Mouse (Mus musculus) midbrain, embryonic 15.5 days (tissue): ENCODE data around the gene Igfbp1. TPM values are rescaled to one million over a fixed set of nuclear protein-coding genes. Genes with fewer than 3 reads are reported as not detected.
"Not testable (repeated sequence)": the region's sequence is repeated elsewhere in the genome, so short reads cannot be mapped to it uniquely, and the experiment has no call there.

Experiments
- ATAC-seq: fragments of 200-750 bp; cut with Nextera tagmentation; replicated peaks from 2 replicates; pipeline ENCODE4 v1.8.0; 2017; ENCODE audit warnings: moderate TSS enrichment
- H3K27ac ChIP-seq: fragments of 300-500 bp; sonication (generic); 2 replicates; pipeline ENCODE4 v1.5.1; 2015; ENCODE audit warnings: mild to moderate bottlenecking, inconsistent platforms
- H3K27me3 ChIP-seq: fragments of 300-500 bp; sonication (generic); replicated peaks from 2 replicates; pipeline ENCODE4 v1.6.1; 2015; ENCODE audit warnings: inconsistent platforms
- H3K36me3 ChIP-seq: fragments of 300-500 bp; sonication (generic); replicated peaks from 2 replicates; pipeline ENCODE4 v1.6.1; 2015; ENCODE audit warnings: inconsistent platforms
- H3K4me1 ChIP-seq: fragments of 300-500 bp; sonication (generic); 2 replicates; pipeline ENCODE4 v1.6.1; 2015; ENCODE audit warnings: inconsistent platforms
- H3K4me2 ChIP-seq: fragments of 300-500 bp; sonication (generic); 2 replicates; pipeline ENCODE4 v1.6.1; 2015; ENCODE audit warnings: inconsistent platforms, mild to moderate bottlenecking, moderate library complexity
- H3K4me3 ChIP-seq: fragments of 300-500 bp; sonication (generic); 2 replicates; pipeline ENCODE4 v1.5.1; 2015; ENCODE audit warnings: mild to moderate bottlenecking, inconsistent platforms
- H3K9ac ChIP-seq: fragments of 300-500 bp; sonication (generic); 2 replicates; pipeline ENCODE4 v1.6.1; 2015; ENCODE audit warnings: mild to moderate bottlenecking, inconsistent platforms
- H3K9me3 ChIP-seq: fragments of 300-500 bp; sonication (generic); 2 replicates; pipeline ENCODE4 v1.6.1; 2016; ENCODE audit warnings: inconsistent platforms
- WGBS: fragments of 180-500 bp; shearing (Covaris S2); methylation state at CpG from one replicate; pipeline ENCODE4 v1.1.7; 2015; ENCODE audit warnings: mixed read lengths; 5-methylcytosine and 5-hydroxymethylcytosine counted together
- polyA plus RNA-seq: library from polyadenylated mRNA; unstranded; fragments of >200 nt; fragmentation: Nextera tagmentation; extraction: Ambion mirVana; gene quantifications from 2 replicates; pipeline ENCODE4 v1.2.1, GENCODE M21; 2015

Gene Igfbp1
- polyA plus RNA-seq, 1 experiment from 2014 or later = not detected

GRCm38 (mm10) chr11:7214761-7215160 is 17.2 kb downstream of the Igfbp1 start:
- Histone ChIP-seq H3K4me1 (peaks cover 27% of the 10 kb centered on the region), H3K9me3 (no peaks in the 10 kb centered on the region), H3K27me3 (peaks cover 17% of the 10 kb centered on the region), H3K27ac (no peak overlapping the region), H3K36me3 (no peaks in the 10 kb centered on the region), H3K4me3 (peak overlapping the region; percentile 69), H3K4me2 (peak overlapping the region; percentile 86), H3K9ac (0 out of 2 replicates have a peak overlapping the region, but pooled peaks have one; percentile 78)
- ATAC-seq = no peak
- WGBS = 7% methylated on average over 14 of the region's 14 CpGs

- no peak overlapping the region for H3K4me2 ChIP-seq
These were observed 18.1 kb downstream of the Igfbp1 start for GRCm38 (mm10) chr11:7215703-7216102.

GRCm38 (mm10) chr11:7221826-7222225 is 24.2 kb downstream of the Igfbp1 start:
- not testable (repeated sequence) for H3K4me1 ChIP-seq, H3K9me3 ChIP-seq, H3K9ac ChIP-seq, H3K4me2 ChIP-seq, H3K36me3 ChIP-seq, H3K4me3 ChIP-seq, H3K27ac ChIP-seq, ATAC-seq, H3K27me3 ChIP-seq
- 80% methylated on average over 8 of the region's 8 CpGs for WGBS

More at GRCm38 (mm10) chr11:7215703-7216102, 18.1 kb downstream of the Igfbp1 start:
- Histone ChIP-seq H3K27me3 (peaks cover 16% of the 10 kb centered on the region), H3K4me3 (no peak overlapping the region), H3K4me1 (peaks cover 27% of the 10 kb centered on the region), H3K9ac (no peak overlapping the region), H3K9me3 (no peaks in the 10 kb centered on the region), H3K36me3 (no peaks in the 10 kb centered on the region), H3K27ac (no peak overlapping the region)
- ATAC-seq = no peak
- 8% methylated on average over 8 of the region's 8 CpGs for WGBS

GRCm38 (mm10) chr11:7226200-7226599 is 28.6 kb downstream of the Igfbp1 start:
- Histone ChIP-seq H3K27me3 (no peaks in the 10 kb centered on the region), H3K27ac (no peak overlapping the region), H3K9ac (no peak overlapping the region), H3K4me2 (no peak overlapping the region), H3K4me1 (no peaks in the 10 kb centered on the region), H3K9me3 (no peaks in the 10 kb centered on the region), H3K4me3 (no peak overlapping the region), H3K36me3 (no peaks in the 10 kb centered on the region)
- WGBS = 75% methylated on average over 2 of the region's 2 CpGs
- ATAC-seq = no peak

GRCm38 (mm10) chr11:7226810-7227550 is 29.4 kb downstream of the Igfbp1 start:
- Histone ChIP-seq H3K9me3 (no peaks in the 10 kb centered on the region), H3K27ac (no peak overlapping the region), H3K9ac (no peak overlapping the region), H3K4me3 (no peak overlapping the region), H3K4me1 (no peaks in the 10 kb centered on the region), H3K27me3 (no peaks in the 10 kb centered on the region), H3K36me3 (no peaks in the 10 kb centered on the region), H3K4me2 (no peak overlapping the region)
- ATAC-seq = no peak
- WGBS = 86% methylated on average over 7 of the region's 7 CpGs

- Histone ChIP-seq H3K27ac (no peak overlapping the region), H3K9ac (no peak overlapping the region), H3K36me3 (no peaks in the 10 kb centered on the region), H3K9me3 (no peaks in the 10 kb centered on the region), H3K4me1 (no peaks in the 10 kb centered on the region), H3K4me2 (no peak overlapping the region), H3K4me3 (no peak overlapping the region), H3K27me3 (no peaks in the 10 kb centered on the region)
- 78% methylated on average over 4 of the region's 4 CpGs for WGBS
- ATAC-seq = no peak
These were observed 30.5 kb downstream of the Igfbp1 start for GRCm38 (mm10) chr11:7228107-7228506.

GRCm38 (mm10) chr11:7230000-7230399 is 32.4 kb downstream of the Igfbp1 start:
- Histone ChIP-seq H3K9ac (no peak overlapping the region), H3K27me3 (no peaks in the 10 kb centered on the region), H3K4me2 (no peak overlapping the region), H3K4me3 (no peak overlapping the region), H3K27ac (no peak overlapping the region), H3K36me3 (no peaks in the 10 kb centered on the region), H3K9me3 (no peaks in the 10 kb centered on the region), H3K4me1 (no peaks in the 10 kb centered on the region)
- 85% methylated on average over 4 of the region's 4 CpGs for WGBS
- ATAC-seq = no peak

GRCm38 (mm10) chr11:7231958-7232357 is 34.4 kb downstream of the Igfbp1 start:
- Histone ChIP-seq H3K9ac (no peak overlapping the region), H3K27ac (no peak overlapping the region), H3K4me3 (no peak overlapping the region), H3K9me3 (no peaks in the 10 kb centered on the region), H3K36me3 (no peaks in the 10 kb centered on the region), H3K27me3 (no peaks in the 10 kb centered on the region), H3K4me2 (no peak overlapping the region), H3K4me1 (no peaks in the 10 kb centered on the region)
- WGBS = 95% methylated on average over 4 of the region's 4 CpGs
- ATAC-seq = no peak

GRCm38 (mm10) chr11:7233333-7233732 is 35.8 kb downstream of the Igfbp1 start:
- Histone ChIP-seq H3K4me3 (no peak overlapping the region), H3K9me3 (no peaks in the 10 kb centered on the region), H3K27me3 (no peaks in the 10 kb centered on the region), H3K36me3 (no peaks in the 10 kb centered on the region), H3K27ac (no peak overlapping the region), H3K4me1 (no peaks in the 10 kb centered on the region), H3K4me2 (no peak overlapping the region), H3K9ac (no peak overlapping the region)
- ATAC-seq = no peak
- WGBS = 82% methylated on average over 2 of the region's 2 CpGs

GRCm38 (mm10) chr11:7234436-7234835 is 36.9 kb downstream of the Igfbp1 start:
- no peaks in the 10 kb centered on the region for H3K9me3 ChIP-seq
- WGBS = 62% methylated on average over 1 of the region's 1 CpGs
- no peaks in the 10 kb centered on the region for H3K4me1 ChIP-seq
- ATAC-seq = no peak
- H3K36me3 ChIP-seq = no peaks in the 10 kb centered on the region
- no peak overlapping the region for H3K27ac ChIP-seq
- no peaks in the 10 kb centered on the region for H3K27me3 ChIP-seq
- H3K4me2 ChIP-seq = no peak overlapping the region
- H3K9ac ChIP-seq = no peak overlapping the region
- no peak overlapping the region for H3K4me3 ChIP-seq

- Histone ChIP-seq H3K9me3 (no peaks in the 10 kb centered on the region), H3K4me2 (no peak overlapping the region), H3K4me1 (no peaks in the 10 kb centered on the region), H3K9ac (no peak overlapping the region), H3K27me3 (no peaks in the 10 kb centered on the region), H3K4me3 (no peak overlapping the region), H3K27ac (no peak overlapping the region), H3K36me3 (no peaks in the 10 kb centered on the region)
- ATAC-seq = no peak
- WGBS = 71% methylated on average over 3 of the region's 3 CpGs
These were observed 37.5 kb downstream of the Igfbp1 start for GRCm38 (mm10) chr11:7234981-7235609.

GRCm38 (mm10) chr11:7236751-7237150 is 39.2 kb downstream of the Igfbp1 start:
- no peaks in the 10 kb centered on the region for H3K27me3 ChIP-seq
- no peak overlapping the region for H3K4me2 ChIP-seq
- 91% methylated on average over 2 of the region's 2 CpGs for WGBS
- no peak overlapping the region for H3K4me3 ChIP-seq
- no peaks in the 10 kb centered on the region for H3K9me3 ChIP-seq
- no peak for ATAC-seq
- H3K9ac ChIP-seq = no peak overlapping the region
- no peak overlapping the region for H3K27ac ChIP-seq
- no peaks in the 10 kb centered on the region for H3K4me1 ChIP-seq
- no peaks in the 10 kb centered on the region for H3K36me3 ChIP-seq

- WGBS = 74% methylated on average over 6 of the region's 6 CpGs
- Histone ChIP-seq H3K36me3 (no peaks in the 10 kb centered on the region), H3K27me3 (no peaks in the 10 kb centered on the region), H3K27ac (no peak overlapping the region), H3K4me2 (no peak overlapping the region), H3K4me1 (no peaks in the 10 kb centered on the region), H3K4me3 (no peak overlapping the region), H3K9ac (no peak overlapping the region), H3K9me3 (no peaks in the 10 kb centered on the region)
- no peak for ATAC-seq
These were observed 40.1 kb downstream of the Igfbp1 start for GRCm38 (mm10) chr11:7237712-7238111.
